Comparison of ENCODE assay signal across 7 mouse cellular contexts in the genomic region with DNA sequence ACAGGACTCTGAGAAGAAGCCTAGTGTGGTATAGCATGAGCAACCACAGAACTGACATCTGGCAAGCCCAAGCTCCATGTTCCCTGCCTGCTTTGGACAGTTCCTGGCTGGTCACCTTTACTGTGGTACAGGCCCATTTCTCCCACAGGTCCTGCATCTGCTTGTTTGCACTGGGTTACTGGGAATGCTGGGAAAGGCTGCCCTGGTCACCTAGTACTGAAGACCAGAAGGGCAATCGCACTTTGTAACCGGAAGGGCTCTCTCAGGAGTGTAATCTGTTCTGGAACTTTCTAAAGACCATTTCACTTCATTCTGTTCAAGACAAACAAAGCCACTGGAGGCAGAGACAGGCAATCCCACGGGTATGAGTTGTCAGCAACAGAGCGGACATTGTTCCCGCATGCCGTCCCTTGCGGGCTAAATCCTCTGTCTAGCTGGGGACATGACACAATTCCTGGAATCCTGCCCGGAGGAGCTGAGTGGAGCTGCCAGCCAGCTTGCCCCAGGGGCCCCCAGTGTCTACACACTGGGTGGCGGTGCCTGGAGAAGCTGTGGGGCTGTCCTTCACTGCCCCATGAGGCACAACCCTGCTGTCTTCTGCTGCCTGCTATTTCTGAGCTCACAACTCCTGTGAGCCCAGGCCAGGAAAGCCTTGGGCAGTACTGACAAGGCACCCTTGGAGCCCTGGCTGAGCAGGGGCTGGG. TPM values are rescaled to one million over a fixed set of nuclear protein-coding genes. Genes with fewer than 3 reads are reported as not detected.
DNase-seq lines count a peak whose midpoint lies in the region; ATAC-seq and TF ChIP-seq lines count a peak whose summit lies in the region.

No protein-coding gene starts in this region.

- no peaks in the 10 kb centered on the region for H3K27me3 ChIP-seq in cerebellum, adult 2 months (ENCODE audit: control insufficient read depth, insufficient read depth, low read length)
- H3K27me3 ChIP-seq in hindbrain, postnatal 0 days (ENCODE audit: insufficient read depth, low read length), result no peaks in the 10 kb centered on the region

- no peak overlapping the region for H3K4me3 ChIP-seq in cerebellum, adult 2 months (replicated peaks; ENCODE audit: insufficient read depth, low read depth, low read length)
- H3K4me3 ChIP-seq in hindbrain, postnatal 0 days (ENCODE audit: low read length), result no peak overlapping the region

- H3K27ac ChIP-seq in cerebellum, adult 2 months (ENCODE audit: insufficient read depth, low read length), result no peak overlapping the region
- H3K27ac ChIP-seq in hindbrain, postnatal 0 days, result peak overlapping the region; percentile 62

- DNase-seq in adrenal gland, adult 2 months, result peak; percentile 89
- DNase-seq in cerebellum, adult 2 months, result peak; percentile 39 to 56
- peak; percentile 22 to 37 for DNase-seq in frontal cortex, postnatal 36 days (ENCODE audit: low spot score in 2 of 2)
- DNase-seq in hindbrain, postnatal 0 days (ENCODE audit: low spot score), result peak; percentile 83
- peak; percentile 36 to 47 for DNase-seq in left cerebral cortex, postnatal 36 days (ENCODE audit: low spot score in 2 of 2)
- peak; percentile 25 for DNase-seq in retina, adult 2 months (ENCODE audit: low read depth, low spot score)
- no peak for DNase-seq in spleen, postnatal 4 days (ENCODE audit: low spot score in 2 of 2)

- no peaks in the 10 kb centered on the region for H3K9me3 ChIP-seq in hindbrain, postnatal 0 days (ENCODE audit: low read length)

- no peaks in the 10 kb centered on the region for H3K36me3 ChIP-seq in hindbrain, postnatal 0 days (ENCODE audit: insufficient read depth, low read length)

- H3K9ac ChIP-seq in hindbrain, postnatal 0 days (replicated peaks; ENCODE audit: low read length), result no peak overlapping the region

- peaks cover 6% of the 10 kb centered on the region for H3K4me1 ChIP-seq in cerebellum, adult 2 months (ENCODE audit: control insufficient read depth, insufficient read depth, low read length)
- H3K4me1 ChIP-seq in hindbrain, postnatal 0 days (ENCODE audit: insufficient read depth, low read length), result peaks cover 15% of the 10 kb centered on the region; the same call in 1 of the 2 replicates

- intact Hi-C loops in left cerebral cortex, postnatal 36 days (cut with DNase I), result no loop called here

- H3K4me2 ChIP-seq in hindbrain, postnatal 0 days (ENCODE audit: low read depth, low read length), result no peak overlapping the region

- peak; percentile 84 for ATAC-seq in hindbrain, postnatal 0 days

- no peak for TF ChIP-seq POLR2A in cerebellum, adult 2 months (IDR thresholded peaks at IDR 0.05; ENCODE audit: borderline replicate concordance, insufficient read depth, low read length)

- WGBS in cerebellum, adult 2 months, result 16% methylated on average over 9 of the region's 9 CpGs
- WGBS in hindbrain, postnatal 0 days, result 22% methylated on average over 9 of the region's 9 CpGs

- no peak for TF ChIP-seq CTCF in cerebellum, adult 2 months (IDR thresholded peaks at IDR 0.05; ENCODE audit: borderline replicate concordance, insufficient read depth, low read depth, low read length)
- TF ChIP-seq CTCF in hindbrain, postnatal 0 days (IDR thresholded peaks at IDR 0.05; ENCODE audit: low read depth), result no peak

RNA-seq across cellular contexts. Expression of gene Shank2, which starts 36.4 kb away (rescaled TPM):
- 10 to 100 TPM in 1 of 2 experiments, 1 to 10 TPM in 1; 3.7 to 20.0 TPM for total RNA-seq in adrenal gland, adult 2 months (2021)
- polyA plus RNA-seq in adrenal gland, adult 2 months (2012; rRNA removed), result 1.4 and 2.4 TPM in 2 replicates
- polyA plus RNA-seq in cerebellum, adult 2 months (2012; rRNA removed), result 46.3 and 53.6 TPM in 2 replicates
- 28.0 and 30.0 TPM in 2 replicates for total RNA-seq in hindbrain, postnatal 0 days (2014; rRNA removed)
- 8.4 and 8.5 TPM in 2 replicates for polyA plus RNA-seq in hindbrain, postnatal 0 days (2015; fragmentation: Nextera tagmentation; extraction: Ambion mirVana)
- total RNA-seq in left cerebral cortex, postnatal 36 days (2021), result 100 to 1,000 TPM; 133 to 174 TPM

Comparison
In these comparisons a context has a peak if more than half of its experiments do, and no peak if none do; other contexts are left out.
1. DNase-seq: peak in adrenal gland, adult 2 months (single experiment), cerebellum, adult 2 months (2 of 2), frontal cortex, postnatal 36 days (2 of 2), hindbrain, postnatal 0 days (single experiment), left cerebral cortex, postnatal 36 days (2 of 2) and retina, adult 2 months (single experiment); none in spleen, postnatal 4 days (0 of 2).